Mouse (Mus musculus): ENCODE measurements around the gene Ptgis. TPM values are rescaled to one million over a fixed set of nuclear protein-coding genes. Genes with fewer than 3 reads are reported as not detected.

Ptgis gene
- 0.66 TPM in 1 of 2 replicates, not detected in the other for total RNA-seq (2023)

DNA sequence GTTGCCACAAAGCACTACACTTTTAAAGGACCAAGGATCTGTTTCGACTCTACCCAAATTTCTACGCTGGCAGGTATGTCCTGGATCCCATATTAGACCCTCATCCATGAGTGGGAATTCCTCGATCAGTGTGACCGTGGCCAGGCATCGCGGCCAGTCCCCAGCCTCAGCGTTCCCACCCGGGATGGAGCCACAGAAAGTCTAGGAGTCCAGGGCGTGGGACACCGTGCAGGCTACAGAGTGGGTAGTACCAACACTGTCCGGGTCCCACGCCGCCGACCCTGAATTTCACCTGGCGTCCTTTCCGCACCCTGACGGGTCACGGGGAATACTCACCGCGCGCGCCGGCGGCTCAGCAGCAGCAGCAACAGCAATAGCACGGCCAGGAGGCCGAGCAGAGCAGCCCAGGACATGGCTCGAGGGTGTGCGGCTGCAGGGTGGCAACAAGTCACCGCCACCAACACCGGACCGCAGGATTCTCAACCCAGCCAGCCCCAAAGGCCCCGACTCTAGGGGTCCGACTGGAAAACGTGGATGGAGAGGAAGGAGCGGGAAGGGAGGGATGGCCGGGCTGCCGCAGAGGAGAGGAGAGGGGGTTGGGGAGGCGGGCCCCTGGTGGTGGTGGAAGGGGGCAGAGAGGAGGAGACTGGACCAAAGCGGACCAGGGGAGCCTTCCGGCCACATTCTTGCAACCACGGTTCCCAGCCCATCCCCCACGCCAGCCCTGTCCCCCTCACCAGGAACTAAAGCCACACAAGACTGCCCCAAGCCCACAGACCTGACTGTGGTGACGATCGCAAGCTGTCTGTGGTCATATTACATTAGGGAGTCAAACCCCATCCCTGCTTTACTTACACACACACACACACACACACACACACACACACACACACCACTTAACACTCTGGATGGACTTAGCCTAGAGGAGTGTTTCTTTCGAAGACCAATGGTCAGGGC, at the start of gene Ptgis:
Ptgis (minus strand) TSS at position 597 of the 957 bp plus-strand sequence.

GRCm38 (mm10) chr2:167190076-167190399, 50.4 kb downstream of the Ptgis start, which contains the start of gene Kcnb1:
Gene Kcnb1, minus strand, starts transcription at chr2:167190155.

Other genes starting within 250 kb of the Ptgis start
- 44.7 and 67.0 TPM in 2 replicates for gene Stau1, start 244.3 kb downstream of the Ptgis start, total RNA-seq (2023)
- 30.3 and 41.1 TPM in 2 replicates for gene Ddx27, start 225.4 kb downstream of the Ptgis start, total RNA-seq (2023)
- gene Znfx1, start 177.6 kb downstream of the Ptgis start, total RNA-seq (2023) = 57.8 and 59.8 TPM in 2 replicates
- gene Kcnb1, start 50.4 kb downstream of the Ptgis start, total RNA-seq (2023) = 0.09 TPM in 1 of 2 replicates, not detected in the other
- gene B4galt5, start 108.6 kb upstream of the Ptgis start, total RNA-seq (2023) = 24.7 and 30.2 TPM in 2 replicates
- gene Slc9a8, start 181.1 kb upstream of the Ptgis start, total RNA-seq (2023) = 39.5 and 57.4 TPM in 2 replicates